Mouse (Mus musculus) midbrain, embryonic 14.5 days (tissue): ENCODE results near the gene Btbd17. TPM values are rescaled to one million over a fixed set of nuclear protein-coding genes. Genes with fewer than 3 reads are reported as not detected.

Source experiments
- ATAC-seq: fragments of 200-750 bp; cut with Nextera tagmentation; 2 replicates; pipeline ENCODE4 v1.8.0; 2017; ENCODE audit warnings: moderate number of reproducible peaks, moderate library complexity; ENCODE audit not compliant: low FRiP score, low TSS enrichment
- DNase-seq: peaks from one replicate; pipeline ENCODE4 v3.0.0-alpha.2; 2015
- H3K27ac ChIP-seq: fragments of 300-500 bp; sonication (generic); replicated peaks from 2 replicates; pipeline ENCODE4 v1.5.1; 2014; ENCODE audit warnings: mild to moderate bottlenecking, low read depth, low read length, moderate library complexity
- H3K27me3 ChIP-seq: fragments of 300-500 bp; sonication (generic); 2 replicates; pipeline ENCODE4 v1.6.1; 2014; ENCODE audit warnings: low read length, control low read depth, mixed read lengths; ENCODE audit not compliant: control insufficient read depth, insufficient read depth
- H3K36me3 ChIP-seq: fragments of 300-500 bp; sonication (generic); 2 replicates; pipeline ENCODE4 v1.6.1; 2014; ENCODE audit warnings: low read length, control low read depth; ENCODE audit not compliant: control insufficient read depth, insufficient read depth
- H3K4me1 ChIP-seq: fragments of 300-500 bp; sonication (generic); 2 replicates; pipeline ENCODE4 v1.6.1; 2014; ENCODE audit warnings: mild to moderate bottlenecking, antibody characterized with exemption, low read length, control low read depth; ENCODE audit not compliant: control insufficient read depth, insufficient read depth
- H3K4me2 ChIP-seq: fragments of 300-500 bp; sonication (generic); 2 replicates; pipeline ENCODE4 v1.6.1; 2014; ENCODE audit warnings: mild to moderate bottlenecking, low read length, moderate library complexity
- H3K4me3 ChIP-seq: fragments of 300-500 bp; sonication (generic); replicated peaks from 2 replicates; pipeline ENCODE4 v1.5.1; 2014; ENCODE audit warnings: low read depth, low read length
- H3K9ac ChIP-seq: fragments of 300-500 bp; sonication (generic); replicated peaks from 2 replicates; pipeline ENCODE4 v1.6.1; 2014; ENCODE audit warnings: mild to moderate bottlenecking, low read length, moderate library complexity
- H3K9me3 ChIP-seq: fragments of 300-500 bp; sonication (generic); 2 replicates; pipeline ENCODE4 v1.6.1; 2016; ENCODE audit warnings: low read length, control low read depth, mixed read lengths; ENCODE audit not compliant: control insufficient read depth
- WGBS: fragments of 180-500 bp; shearing (Covaris S2); extraction: QIAGEN DNeasy Blood & Tissue Kit; methylation state at CpG from one replicate; pipeline ENCODE4 v1.1.7; 2014; 5-methylcytosine and 5-hydroxymethylcytosine counted together
- polyA plus RNA-seq: library from polyadenylated mRNA; unstranded; fragments of >200 nt; fragmentation: Nextera tagmentation; extraction: Ambion mirVana; gene quantifications from 2 replicates; pipeline ENCODE4 v1.2.1, GENCODE M21; 2014

The Btbd17 gene
- polyA plus RNA-seq, 1 experiment from 2014 or later, result 21.6 TPM

DNA sequence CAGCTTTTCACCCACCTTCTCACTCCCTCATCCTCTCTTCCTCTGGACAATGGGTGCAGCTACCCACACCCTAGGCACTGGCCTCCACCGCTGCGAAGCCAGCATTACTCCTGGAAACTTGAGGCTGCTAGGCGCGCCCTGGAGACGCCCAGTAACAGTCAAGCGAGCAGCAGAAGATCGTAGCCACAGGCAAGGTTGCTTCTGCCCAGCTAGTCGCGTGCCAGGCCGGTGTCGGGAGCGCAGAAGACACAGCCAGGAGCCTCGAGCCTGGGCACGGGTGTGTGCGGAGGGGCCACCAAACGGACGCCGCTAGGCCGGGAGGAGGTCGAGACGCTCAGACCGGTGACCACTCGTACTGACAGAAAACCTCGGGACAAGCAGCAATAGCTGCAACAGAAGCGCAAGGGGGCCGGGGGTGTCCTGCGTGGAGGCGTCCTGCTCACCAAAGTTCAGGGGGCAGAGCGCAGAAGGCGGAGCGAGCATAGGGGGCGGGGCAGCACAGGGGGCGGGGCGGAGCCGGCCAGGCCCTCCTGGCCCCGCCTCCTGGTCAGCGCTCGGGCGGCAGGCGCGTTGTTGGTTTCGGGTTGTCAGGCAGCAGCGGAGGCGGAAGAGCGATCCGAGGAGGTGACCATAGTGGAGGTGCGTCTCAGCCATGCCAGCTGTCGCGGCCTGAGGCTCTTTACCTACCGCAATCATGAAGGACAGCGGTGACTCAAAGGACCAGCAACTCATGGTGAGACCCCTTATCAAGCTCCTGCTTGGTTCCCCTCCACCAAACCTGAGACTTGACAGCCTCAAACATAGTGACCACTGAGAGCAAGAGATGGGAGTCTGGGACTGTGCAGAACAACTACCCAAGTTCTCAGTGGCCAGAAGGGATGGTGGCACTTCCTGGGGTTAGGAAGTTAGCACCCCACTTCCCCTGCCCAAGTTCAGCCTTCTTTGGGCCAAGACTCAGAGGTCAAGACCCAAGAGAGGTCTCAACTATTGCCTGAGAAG is 30.6 kb downstream of the Btbd17 start, which contains the start of gene Kif19a:
Kif19a (plus strand) TSS at position 569 of the 999 bp plus-strand sequence.
- H3K27me3 ChIP-seq, result peaks cover 7% of the 10 kb centered on the region; the same call in 1 of the 2 replicates
- peak within 1 kb of the TSS; percentile 34; the same call in 1 of the 2 replicates for H3K9ac ChIP-seq
- no peaks in the 10 kb centered on the region for H3K36me3 ChIP-seq
- DNase-seq, result peak; percentile 73
- H3K27ac ChIP-seq, result no peak within 1 kb of the TSS
- H3K4me3 ChIP-seq, result peak within 1 kb of the TSS; percentile 43
- H3K4me2 ChIP-seq, result peak within 1 kb of the TSS; percentile 82
- 2% methylated on average over 50 of the region's 51 CpGs for WGBS
- 0 out of 2 replicates have a peak, but pooled peaks cover 3% of the 10 kb centered on the region for H3K4me1 ChIP-seq
- peak; percentile 46; the same call in 1 of the 2 replicates for ATAC-seq
- no peaks in the 10 kb centered on the region for H3K9me3 ChIP-seq

DNA sequence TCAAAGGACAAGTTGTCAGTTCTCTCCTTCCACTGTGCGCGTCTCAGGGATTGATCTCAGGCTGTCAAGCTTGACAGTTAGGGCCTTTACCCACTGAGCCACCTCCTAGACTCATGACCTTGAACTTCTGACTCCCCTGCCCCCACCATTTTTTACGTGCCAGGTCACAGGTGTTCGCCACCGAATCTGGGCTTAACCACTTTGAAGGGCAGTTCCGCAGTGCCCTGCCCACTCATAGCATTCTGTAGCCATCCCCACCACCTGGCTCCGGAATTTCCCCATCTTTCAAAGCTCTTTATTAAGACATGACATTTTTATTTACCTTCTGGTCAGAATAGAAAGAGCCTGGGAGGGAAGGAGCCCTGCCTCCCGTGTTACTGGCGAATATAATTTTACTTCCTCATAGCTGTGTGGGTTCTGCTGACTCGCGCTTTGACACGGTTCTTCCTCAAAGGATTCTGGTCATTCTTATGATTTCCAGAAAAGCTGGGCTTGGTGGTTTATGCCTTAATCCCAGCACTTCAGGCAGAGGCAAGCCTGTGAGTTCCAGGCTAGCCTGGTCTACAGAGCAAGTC is 48.1 kb downstream of the Btbd17 start:
- WGBS, result 82% methylated on average over 12 of the region's 12 CpGs

DNA sequence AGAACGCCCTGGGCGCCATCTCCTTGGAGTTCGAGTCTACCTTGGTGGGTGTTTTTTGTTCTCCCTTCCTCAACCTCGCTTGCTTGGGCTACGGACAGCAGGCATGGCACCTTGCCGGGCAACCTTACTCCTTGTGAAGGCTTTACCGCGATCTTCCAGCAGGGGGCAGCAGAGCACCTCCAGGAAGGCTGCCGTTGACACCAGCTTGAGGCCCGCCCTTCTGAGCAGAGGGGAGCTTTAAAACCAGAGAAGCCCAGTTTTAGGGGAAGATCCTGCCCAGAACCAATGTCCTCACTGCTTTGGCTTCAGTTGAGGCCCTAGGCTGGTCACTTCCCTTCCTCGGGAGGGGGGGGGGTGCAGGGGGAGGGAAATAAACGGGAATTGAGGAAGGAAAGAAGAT is 50.6 kb downstream of the Btbd17 start:
- peaks cover 9% of the 10 kb centered on the region; the same call in 1 of the 2 replicates for H3K27me3 ChIP-seq
- DNase-seq (peak; percentile 95), ATAC-seq (0 out of 2 replicates have a peak, but pooled peaks have one; percentile 27)
- H3K9me3 ChIP-seq, result no peaks in the 10 kb centered on the region
- H3K4me1 ChIP-seq, result peaks cover 10% of the 10 kb centered on the region
- peak overlapping the region; percentile 42 for H3K4me2 ChIP-seq
- no peak overlapping the region for H3K9ac ChIP-seq
- H3K27ac ChIP-seq, result no peak overlapping the region
- H3K36me3 ChIP-seq, result no peaks in the 10 kb centered on the region
- 2% methylated on average over 12 of the region's 12 CpGs for WGBS
- H3K4me3 ChIP-seq, result no peak overlapping the region

More for the DNA sequence above, 48.1 kb downstream of the Btbd17 start:
- ATAC-seq (no peak), DNase-seq (no peak)
- H3K36me3 ChIP-seq, result no peaks in the 10 kb centered on the region
- no peaks in the 10 kb centered on the region for H3K4me1 ChIP-seq
- no peak overlapping the region for H3K9ac ChIP-seq
- H3K27ac ChIP-seq, result no peak overlapping the region
- H3K27me3 ChIP-seq, result peaks cover 9% of the 10 kb centered on the region; the same call in 1 of the 2 replicates
- no peak overlapping the region for H3K4me3 ChIP-seq
- no peak overlapping the region for H3K4me2 ChIP-seq
- no peaks in the 10 kb centered on the region for H3K9me3 ChIP-seq

DNA sequence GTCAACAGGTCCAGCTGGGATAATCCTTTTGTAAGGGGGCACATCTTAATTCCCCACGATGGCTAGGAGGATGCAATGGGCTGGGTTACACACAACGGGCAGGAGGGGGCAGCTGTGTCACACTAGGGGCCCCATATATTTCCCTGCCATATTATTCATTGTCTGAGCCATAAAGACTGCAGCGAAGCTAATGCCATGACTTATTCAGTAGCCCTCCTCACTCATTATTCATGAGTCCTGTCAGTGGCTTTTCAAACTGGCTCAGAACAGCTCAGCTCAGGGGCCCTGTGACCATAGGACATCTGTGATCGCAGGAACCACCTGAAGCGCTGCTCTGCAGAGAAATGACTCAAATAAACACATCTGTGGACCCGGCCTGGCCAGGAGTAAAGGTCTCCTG is 54.3 kb downstream of the Btbd17 start:
- no peak overlapping the region for H3K4me3 ChIP-seq
- H3K36me3 ChIP-seq, result no peaks in the 10 kb centered on the region
- peak; percentile 79 for DNase-seq
- ATAC-seq, result peak; percentile 72
- no peak overlapping the region; the same call in 1 of the 2 replicates for H3K27ac ChIP-seq
- no peak overlapping the region for H3K9ac ChIP-seq
- H3K4me2 ChIP-seq, result no peak overlapping the region
- H3K27me3 ChIP-seq, result peaks cover 23% of the 10 kb centered on the region; the same call in 1 of the 2 replicates
- H3K9me3 ChIP-seq, result no peaks in the 10 kb centered on the region
- H3K4me1 ChIP-seq, result peaks cover 10% of the 10 kb centered on the region
- WGBS, result 3% methylated on average over 6 of the region's 6 CpGs

Other genes starting within 250 kb of the Btbd17 start
- 707 and 859 TPM in 2 replicates for gene Rpl38, start 127.4 kb downstream of the Btbd17 start, polyA plus RNA-seq
- 25.2 and 31.0 TPM in 2 replicates for gene Ttyh2, start 120.5 kb downstream of the Btbd17 start, polyA plus RNA-seq
- 1.7 and 1.9 TPM in 2 replicates for gene Dnaic2, start 68.5 kb downstream of the Btbd17 start, polyA plus RNA-seq
- gene Kif19a, start 30.6 kb downstream of the Btbd17 start, polyA plus RNA-seq, result 0.88 and 0.96 TPM in 2 replicates
- gene Gpr142, start 3.0 kb upstream of the Btbd17 start, polyA plus RNA-seq, result not detected in 2 replicates
- 2.1 and 7.0 TPM in 2 replicates for gene Gprc5c, start 55.2 kb upstream of the Btbd17 start, polyA plus RNA-seq
- 0.72 and 1.7 TPM in 2 replicates for gene Cd300a, start 94.1 kb upstream of the Btbd17 start, polyA plus RNA-seq
- 0.21 TPM in 1 of 2 replicates, not detected in the other for gene Cd300lb, start 138.4 kb upstream of the Btbd17 start, polyA plus RNA-seq
- gene Cd300c, start 173.2 kb upstream of the Btbd17 start, polyA plus RNA-seq, result not detected in 2 replicates
- gene Cd300ld, start 194.0 kb upstream of the Btbd17 start, polyA plus RNA-seq, result 0.08 TPM in 1 of 2 replicates, not detected in the other
- 0.84 and 1.2 TPM in 2 replicates for gene Cd300c2, start 205.9 kb upstream of the Btbd17 start, polyA plus RNA-seq
- gene Cd300ld2, start 220.2 kb upstream of the Btbd17 start, polyA plus RNA-seq, result not detected in 2 replicates
- not detected in 2 replicates for gene Cd300ld4, start 231.1 kb upstream of the Btbd17 start, polyA plus RNA-seq
- gene Cd300ld5, start 241.8 kb upstream of the Btbd17 start, polyA plus RNA-seq, result not detected in 2 replicates